Mouse (Mus musculus) inflammation-experienced regulatory T-cells, adult 6 months (primary cell): ENCODE data around the gene Gm15217. TPM values are rescaled to one million over a fixed set of nuclear protein-coding genes. Genes with fewer than 3 reads are reported as not detected.

Experiments
- ATAC-seq: one replicate; pipeline ENCODE4 v1.8.0; 2017
- polyA plus RNA-seq, 3 experiments: library from polyadenylated mRNA; unstranded; fragments of 100-300 nt; shearing (Covaris generic); gene quantifications; one replicate each; pipeline ENCODE4 v1.2.1; 2017

The Gm15217 gene
- polyA plus RNA-seq, 3 experiments from 2014 or later: not detected

- no peak for ATAC-seq
Observed at GRCm38 (mm10) chr14:46398091-46398695, 19.0 kb downstream of the Gm15217 start.

GRCm38 (mm10) chr14:46399925-46400324 lies 20.7 kb downstream of the Gm15217 start:
- no peak for ATAC-seq

- no peak for ATAC-seq
Observed at GRCm38 (mm10) chr14:46408319-46408718, 29.1 kb downstream of the Gm15217 start.

- no peak for ATAC-seq
Observed at GRCm38 (mm10) chr14:46409016-46409415, 29.8 kb downstream of the Gm15217 start.

GRCm38 (mm10) chr14:46410557-46411120 lies 31.4 kb downstream of the Gm15217 start:
- no peak for ATAC-seq

GRCm38 (mm10) chr14:46412497-46413000 lies 33.3 kb downstream of the Gm15217 start:
- no peak for ATAC-seq

GRCm38 (mm10) chr14:46418371-46419097 lies 39.3 kb downstream of the Gm15217 start:
- ATAC-seq: no peak

- ATAC-seq: no peak
Observed at GRCm38 (mm10) chr14:46419269-46419668, 40.1 kb downstream of the Gm15217 start.

GRCm38 (mm10) chr14:46421823-46422222 lies 42.6 kb downstream of the Gm15217 start:
- no peak for ATAC-seq

- ATAC-seq: no peak
Observed at GRCm38 (mm10) chr14:46427251-46427650, 48.0 kb downstream of the Gm15217 start.

GRCm38 (mm10) chr14:46430231-46430630 lies 51.0 kb downstream of the Gm15217 start:
- no peak for ATAC-seq

Other genes starting within 250 kb of the Gm15217 start
- not detected for gene Bmp4, start 11.3 kb downstream of the Gm15217 start, polyA plus RNA-seq